Comparison of ENCODE assay signal across 8 mouse cellular contexts in the genomic region with DNA sequence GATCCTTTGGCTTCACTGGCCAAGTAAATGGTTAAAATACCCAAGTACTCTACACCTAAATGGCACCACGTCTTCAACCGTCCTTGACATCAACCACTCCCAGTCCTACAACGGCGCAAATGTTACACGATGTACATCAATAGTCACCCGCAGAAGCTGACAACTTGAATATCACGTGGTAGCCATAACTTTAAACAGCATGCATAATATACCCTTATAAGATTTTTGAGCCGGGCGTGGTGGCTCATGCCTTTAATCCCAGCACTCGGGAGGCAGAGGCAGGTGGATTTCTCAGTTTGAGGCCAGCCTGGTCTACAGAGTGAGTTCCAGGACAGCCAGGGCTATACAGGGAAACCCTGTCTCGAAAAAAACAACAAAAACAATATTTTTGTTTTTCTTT. TPM values are rescaled to one million over a fixed set of nuclear protein-coding genes. Genes with fewer than 3 reads are reported as not detected.
DNase-seq lines count a peak whose midpoint lies in the region; ATAC-seq and TF ChIP-seq lines count a peak whose summit lies in the region.
"Not testable (repeated sequence)": the region's sequence is repeated elsewhere in the genome, so short reads cannot be mapped to it uniquely, and the experiment has no call there.

No protein-coding gene starts in this region.

- not testable (repeated sequence) for TF ChIP-seq CTCF in CH12.LX (conservative IDR thresholded peaks at IDR 0.05 in 1 of 2, IDR thresholded peaks at IDR 0.05 in 1 of 2; ENCODE audit: low read depth in 2 of 2, low read length in 2 of 2); forebrain, postnatal 0 days (IDR thresholded peaks at IDR 0.05; ENCODE audit: low read depth); liver, embryonic 14.5 days (IDR thresholded peaks at IDR 0.05; ENCODE audit: low read depth); spleen, adult 2 months (IDR thresholded peaks at IDR 0.05; ENCODE audit: extremely low read depth, insufficient read depth, insufficient read length, insufficient replicate concordance)

- not testable (repeated sequence) for ATAC-seq in embryonic facial prominence, embryonic 11.5 days (replicated peaks; ENCODE audit: insufficient number of reproducible peaks, low FRiP score, low TSS enrichment, low read depth); forebrain, postnatal 0 days; hindbrain, embryonic 12.5 days (ENCODE audit: low FRiP score); midbrain, embryonic 12.5 days (ENCODE audit: low FRiP score, low read depth)
- 0 out of 2 replicates have a peak, but pooled peaks have one; percentile 7 for ATAC-seq in kidney, embryonic 16.5 days (ENCODE audit: low FRiP score, low TSS enrichment)
- ATAC-seq in liver, embryonic 14.5 days (ENCODE audit: insufficient read depth): peak; percentile 7

- in situ Hi-C loops in CH12.LX (cut with MboI; ENCODE audit: low pct_ligation_motif_present, low pct_unique_long_range_greater_than_20kb, low sequenced_read_pairs): not testable (repeated sequence)

- H3K4me3 ChIP-seq in CH12.LX (replicated peaks in 1 of 3; ENCODE audit: low read depth in 2 of 3, low read length in 2 of 3, poor library complexity in 1 of 3): peak overlapping the region; percentile 53 to 95 (median 88)
- peak overlapping the region; percentile 81 for H3K4me3 ChIP-seq in embryonic facial prominence, embryonic 11.5 days (ENCODE audit: low read depth, low read length)
- H3K4me3 ChIP-seq in forebrain, postnatal 0 days (ENCODE audit: low read depth, low read length): peak overlapping the region; percentile 52
- H3K4me3 ChIP-seq in hindbrain, embryonic 12.5 days: peak overlapping the region; percentile 63
- H3K4me3 ChIP-seq in kidney, embryonic 16.5 days (ENCODE audit: low read length): peak overlapping the region; percentile 84
- peak overlapping the region; percentile 93 to 96 for H3K4me3 ChIP-seq in liver, embryonic 14.5 days (ENCODE audit: insufficient read depth in 1 of 2, low read depth in 2 of 2, low read length in 2 of 2)
- peak overlapping the region; percentile 69 for H3K4me3 ChIP-seq in midbrain, embryonic 12.5 days
- peak overlapping the region; percentile 89; the same call in 1 of the 2 replicates for H3K4me3 ChIP-seq in spleen, adult 2 months (ENCODE audit: extremely low read depth, insufficient read depth, insufficient read length)

- TF ChIP-seq POLR2A in CH12.LX (IDR thresholded peaks at IDR 0.05; ENCODE audit: low read depth, low read length); spleen, adult 2 months (IDR thresholded peaks at IDR 0.05; ENCODE audit: low read depth, low read length): not testable (repeated sequence)

- H3K79me2 ChIP-seq in CH12.LX (replicated peaks; ENCODE audit: control insufficient read depth, extremely low read depth, insufficient read depth, poor library complexity, severe bottlenecking): not testable (repeated sequence)

- peak overlapping the region; percentile 75 for H3K4me2 ChIP-seq in CH12.LX (ENCODE audit: insufficient read depth, low read depth, poor library complexity, severe bottlenecking)
- H3K4me2 ChIP-seq in embryonic facial prominence, embryonic 11.5 days (ENCODE audit: low read depth, low read length): peak overlapping the region; percentile 95
- peak overlapping the region; percentile 87 for H3K4me2 ChIP-seq in forebrain, postnatal 0 days (ENCODE audit: low read depth)
- peak overlapping the region; percentile 95 for H3K4me2 ChIP-seq in hindbrain, embryonic 12.5 days (replicated peaks)
- peak overlapping the region; percentile 90 for H3K4me2 ChIP-seq in kidney, embryonic 16.5 days (replicated peaks; ENCODE audit: low read depth, low read length)
- peak overlapping the region; percentile 97 for H3K4me2 ChIP-seq in liver, embryonic 14.5 days (ENCODE audit: low read depth)
- H3K4me2 ChIP-seq in midbrain, embryonic 12.5 days (replicated peaks): peak overlapping the region; percentile 95

- WGBS in embryonic facial prominence, embryonic 11.5 days: 80% methylated on average over 11 of the region's 11 CpGs
- WGBS in forebrain, postnatal 0 days: 78% methylated on average over 11 of the region's 11 CpGs
- 81% methylated on average over 11 of the region's 11 CpGs for WGBS in hindbrain, embryonic 12.5 days
- WGBS in kidney, embryonic 16.5 days: 74% methylated on average over 11 of the region's 11 CpGs
- WGBS in liver, embryonic 14.5 days (ENCODE audit: insufficient replicate concordance): 38% methylated on average over 11 of the region's 11 CpGs
- WGBS in midbrain, embryonic 12.5 days: 83% methylated on average over 11 of the region's 11 CpGs
- 50% methylated on average over 11 of the region's 11 CpGs for WGBS in spleen, adult 2 months

- H3K4me1 ChIP-seq in CH12.LX (ENCODE audit: control insufficient read depth in 1 of 2, insufficient read depth in 2 of 2): peaks cover 6 to 26% of the 10 kb centered on the region in 2 experiments
- not testable (repeated sequence) for H3K4me1 ChIP-seq in embryonic facial prominence, embryonic 11.5 days (ENCODE audit: control insufficient read depth, insufficient read depth, low read length); forebrain, postnatal 0 days (ENCODE audit: insufficient read depth); spleen, adult 2 months (ENCODE audit: control insufficient read depth, insufficient read depth, insufficient read length)
- peaks cover 10% of the 10 kb centered on the region for H3K4me1 ChIP-seq in hindbrain, embryonic 12.5 days
- peaks cover 15% of the 10 kb centered on the region for H3K4me1 ChIP-seq in kidney, embryonic 16.5 days (ENCODE audit: insufficient read depth, low read length)
- peaks cover 19 to 28% of the 10 kb centered on the region in 2 experiments for H3K4me1 ChIP-seq in liver, embryonic 14.5 days (replicated peaks; ENCODE audit: control insufficient read depth in 2 of 2, insufficient read depth in 2 of 2, low read length in 1 of 2)
- H3K4me1 ChIP-seq in midbrain, embryonic 12.5 days: peaks cover 15% of the 10 kb centered on the region

- peaks cover 28 to 63% of the 10 kb centered on the region in 2 experiments for H3K36me3 ChIP-seq in CH12.LX (replicated peaks in 1 of 2; ENCODE audit: control insufficient read depth in 1 of 2, insufficient read depth in 1 of 2, low read length in 1 of 2)
- not testable (repeated sequence) for H3K36me3 ChIP-seq in embryonic facial prominence, embryonic 11.5 days (replicated peaks; ENCODE audit: control insufficient read depth, insufficient read depth, low read depth, low read length)
- peaks cover 26% of the 10 kb centered on the region for H3K36me3 ChIP-seq in forebrain, postnatal 0 days (ENCODE audit: insufficient read depth)
- H3K36me3 ChIP-seq in hindbrain, embryonic 12.5 days: peaks cover 24% of the 10 kb centered on the region
- peaks cover 30% of the 10 kb centered on the region for H3K36me3 ChIP-seq in kidney, embryonic 16.5 days (ENCODE audit: insufficient read depth, low read length)
- peaks cover 79% of the 10 kb centered on the region for H3K36me3 ChIP-seq in liver, embryonic 14.5 days (replicated peaks; ENCODE audit: control insufficient read depth, insufficient read depth, low read depth)
- peaks cover 40% of the 10 kb centered on the region for H3K36me3 ChIP-seq in midbrain, embryonic 12.5 days
- peaks cover 17% of the 10 kb centered on the region for H3K36me3 ChIP-seq in spleen, adult 2 months (ENCODE audit: control insufficient read depth, insufficient read depth, low read length)

- peak overlapping the region; percentile 89 for H3K9ac ChIP-seq in CH12.LX (ENCODE audit: insufficient read depth, low read depth)
- H3K9ac ChIP-seq in embryonic facial prominence, embryonic 11.5 days (replicated peaks; ENCODE audit: low read length): peak overlapping the region; percentile 67
- H3K9ac ChIP-seq in forebrain, postnatal 0 days: peak overlapping the region; percentile 64; the same call in 1 of the 2 replicates
- not testable (repeated sequence) for H3K9ac ChIP-seq in hindbrain, embryonic 12.5 days
- H3K9ac ChIP-seq in kidney, embryonic 16.5 days (replicated peaks; ENCODE audit: low read length): peak overlapping the region; percentile 85; the same call in 1 of the 2 replicates
- H3K9ac ChIP-seq in liver, embryonic 14.5 days (replicated peaks): peak overlapping the region; percentile 71
- H3K9ac ChIP-seq in midbrain, embryonic 12.5 days (replicated peaks): peak overlapping the region; percentile 68; the same call in 1 of the 2 replicates

- dilution Hi-C loops in CH12.LX (cut with MboI; ENCODE audit: extremely low pct_ligation_motif_present, extremely low pct_unique_long_range_greater_than_20kb, low sequenced_read_pairs): not testable (repeated sequence)

- not testable (repeated sequence) for H3K27me3 ChIP-seq in CH12.LX (replicated peaks); embryonic facial prominence, embryonic 11.5 days (ENCODE audit: control insufficient read depth, insufficient read depth, low read length); forebrain, postnatal 0 days (ENCODE audit: insufficient read depth, low read length); hindbrain, embryonic 12.5 days; kidney, embryonic 16.5 days (ENCODE audit: insufficient read depth, low read length); liver, embryonic 14.5 days (ENCODE audit: control insufficient read depth, insufficient read depth, low read length); midbrain, embryonic 12.5 days; spleen, adult 2 months (ENCODE audit: control insufficient read depth, insufficient read depth, low read length)

- peak overlapping the region; percentile 79 for H3K27ac ChIP-seq in CH12.LX (ENCODE audit: insufficient read depth, low read depth)
- not testable (repeated sequence) for H3K27ac ChIP-seq in embryonic facial prominence, embryonic 11.5 days (replicated peaks; ENCODE audit: low read depth, low read length); forebrain, postnatal 0 days (ENCODE audit: low read depth, low read length); midbrain, embryonic 12.5 days (replicated peaks)
- peak overlapping the region; percentile 12; the same call in 1 of the 2 replicates for H3K27ac ChIP-seq in hindbrain, embryonic 12.5 days
- H3K27ac ChIP-seq in kidney, embryonic 16.5 days (ENCODE audit: low read length): peak overlapping the region; percentile 54
- peak overlapping the region; percentile 80 for H3K27ac ChIP-seq in liver, embryonic 14.5 days
- H3K27ac ChIP-seq in spleen, adult 2 months (ENCODE audit: insufficient read depth, low read length): peak overlapping the region; percentile 74

- H3K9me3 ChIP-seq in CH12.LX (replicated peaks; ENCODE audit: low read length); embryonic facial prominence, embryonic 11.5 days (replicated peaks; ENCODE audit: control insufficient read depth, low read length); forebrain, postnatal 0 days (ENCODE audit: low read length); hindbrain, embryonic 12.5 days (replicated peaks); kidney, embryonic 16.5 days (ENCODE audit: low read length); liver, embryonic 14.5 days (ENCODE audit: control insufficient read depth, low read length); midbrain, embryonic 12.5 days: not testable (repeated sequence)

- TF ChIP-seq EP300 in CH12.LX (IDR thresholded peaks at IDR 0.05; ENCODE audit: low read length); liver, embryonic 14.5 days (IDR thresholded peaks at IDR 0.05; ENCODE audit: low read depth): not testable (repeated sequence)

- not testable (repeated sequence) for TF ChIP-seq RAD21 in CH12.LX (IDR thresholded peaks at IDR 0.05; ENCODE audit: low read depth, low read length)

- DNase-seq in CH12.LX (ENCODE audit: extremely low read depth); forebrain, postnatal 0 days; liver, embryonic 14.5 days (ENCODE audit: low read depth in 3 of 3, low spot score in 3 of 3); spleen, adult 2 months (ENCODE audit: low read depth in 1 of 2, low spot score in 2 of 2): not testable (repeated sequence)
- DNase-seq in embryonic facial prominence, embryonic 11.5 days (ENCODE audit: low spot score): peak; percentile 9

RNA-seq across cellular contexts. Expression of a gene that starts 0.7 kb away (rescaled TPM):
- total RNA-seq in CH12.LX (2012; rRNA removed) (8.3 and 9.6 TPM in 2 replicates), CH12.LX (2014; rRNA removed) (6.1 and 6.8 TPM in 2 replicates)
- polyA plus RNA-seq in CH12.LX (2012; ENCODE audit: insufficient read length, low read depth): 17.0 and 17.1 TPM in 2 replicates
- polyA plus RNA-seq in embryonic facial prominence, embryonic 11.5 days (2014; fragmentation: Nextera tagmentation; extraction: Ambion mirVana): 11.7 and 12.0 TPM in 2 replicates
- 4.8 and 8.3 TPM in 2 replicates for total RNA-seq in forebrain, postnatal 0 days (2014; rRNA removed)
- polyA plus RNA-seq in forebrain, postnatal 0 days (2015; fragmentation: Nextera tagmentation; extraction: Ambion mirVana): 7.8 TPM in 2 replicates
- polyA plus RNA-seq in hindbrain, embryonic 12.5 days (2016; fragmentation: Nextera tagmentation; extraction: Ambion mirVana): 9.1 and 11.4 TPM in 2 replicates
- 13.1 and 14.9 TPM in 2 replicates for polyA plus RNA-seq in kidney, embryonic 16.5 days (2015; fragmentation: Nextera tagmentation; extraction: Ambion mirVana)
- 210 and 211 TPM in 2 replicates for polyA plus RNA-seq in liver, embryonic 14.5 days (2012; rRNA removed)
- 201 and 216 TPM in 2 replicates for polyA plus RNA-seq in liver, embryonic 14.5 days (2014; fragmentation: Nextera tagmentation; extraction: Ambion mirVana)
- 6.8 and 7.6 TPM in 2 replicates for polyA plus RNA-seq in midbrain, embryonic 12.5 days (2016; fragmentation: Nextera tagmentation; extraction: Ambion mirVana)
- polyA plus RNA-seq in spleen, adult 2 months (2012; rRNA removed): 88.9 and 126 TPM in 2 replicates

RNA-seq across cellular contexts. Expression of a gene that starts 10.2 kb away (rescaled TPM):
- total RNA-seq in CH12.LX (2012; rRNA removed) (19.6 and 27.8 TPM in 2 replicates), CH12.LX (2014; rRNA removed) (14.7 and 16.1 TPM in 2 replicates)
- polyA plus RNA-seq in CH12.LX (2012; ENCODE audit: insufficient read length, low read depth): 10.6 and 11.1 TPM in 2 replicates
- polyA plus RNA-seq in embryonic facial prominence, embryonic 11.5 days (2014; fragmentation: Nextera tagmentation; extraction: Ambion mirVana): 7.6 and 9.9 TPM in 2 replicates
- total RNA-seq in forebrain, postnatal 0 days (2014; rRNA removed): 14.6 and 18.2 TPM in 2 replicates
- polyA plus RNA-seq in forebrain, postnatal 0 days (2015; fragmentation: Nextera tagmentation; extraction: Ambion mirVana): 12.1 and 12.8 TPM in 2 replicates
- polyA plus RNA-seq in hindbrain, embryonic 12.5 days (2016; fragmentation: Nextera tagmentation; extraction: Ambion mirVana): 7.9 and 11.0 TPM in 2 replicates
- polyA plus RNA-seq in kidney, embryonic 16.5 days (2015; fragmentation: Nextera tagmentation; extraction: Ambion mirVana): 12.3 and 15.5 TPM in 2 replicates
- polyA plus RNA-seq in liver, embryonic 14.5 days (2012; rRNA removed): 19.7 and 32.5 TPM in 2 replicates
- 12.0 and 13.2 TPM in 2 replicates for polyA plus RNA-seq in liver, embryonic 14.5 days (2014; fragmentation: Nextera tagmentation; extraction: Ambion mirVana)
- polyA plus RNA-seq in midbrain, embryonic 12.5 days (2016; fragmentation: Nextera tagmentation; extraction: Ambion mirVana): 11.0 and 11.7 TPM in 2 replicates
- polyA plus RNA-seq in spleen, adult 2 months (2012; rRNA removed): 18.9 and 19.4 TPM in 2 replicates

RNA-seq across cellular contexts. Expression of a gene that starts 41.1 kb away (rescaled TPM):
- total RNA-seq in CH12.LX (2012; rRNA removed): 67.3 and 70.9 TPM in 2 replicates
- 86.5 and 105 TPM in 2 replicates for total RNA-seq in CH12.LX (2014; rRNA removed)
- 108 and 125 TPM in 2 replicates for polyA plus RNA-seq in CH12.LX (2012; ENCODE audit: insufficient read length, low read depth)
- 72.0 and 72.5 TPM in 2 replicates for polyA plus RNA-seq in embryonic facial prominence, embryonic 11.5 days (2014; fragmentation: Nextera tagmentation; extraction: Ambion mirVana)
- 58.4 and 70.8 TPM in 2 replicates for total RNA-seq in forebrain, postnatal 0 days (2014; rRNA removed)
- 47.6 and 68.2 TPM in 2 replicates for polyA plus RNA-seq in forebrain, postnatal 0 days (2015; fragmentation: Nextera tagmentation; extraction: Ambion mirVana)
- 76.1 and 85.0 TPM in 2 replicates for polyA plus RNA-seq in hindbrain, embryonic 12.5 days (2016; fragmentation: Nextera tagmentation; extraction: Ambion mirVana)
- 62.6 and 63.3 TPM in 2 replicates for polyA plus RNA-seq in kidney, embryonic 16.5 days (2015; fragmentation: Nextera tagmentation; extraction: Ambion mirVana)
- 37.4 and 63.7 TPM in 2 replicates for polyA plus RNA-seq in liver, embryonic 14.5 days (2012; rRNA removed)
- 48.5 and 52.9 TPM in 2 replicates for polyA plus RNA-seq in liver, embryonic 14.5 days (2014; fragmentation: Nextera tagmentation; extraction: Ambion mirVana)
- 69.2 and 79.1 TPM in 2 replicates for polyA plus RNA-seq in midbrain, embryonic 12.5 days (2016; fragmentation: Nextera tagmentation; extraction: Ambion mirVana)
- 25.4 and 34.1 TPM in 2 replicates for polyA plus RNA-seq in spleen, adult 2 months (2012; rRNA removed)

RNA-seq across cellular contexts. Expression of a gene that starts 50.5 kb away (rescaled TPM):
- 9.1 and 13.0 TPM in 2 replicates for total RNA-seq in CH12.LX (2012; rRNA removed)
- 8.0 TPM in 2 replicates for total RNA-seq in CH12.LX (2014; rRNA removed)
- 23.1 and 27.1 TPM in 2 replicates for polyA plus RNA-seq in CH12.LX (2012; ENCODE audit: insufficient read length, low read depth)
- 8.1 and 8.2 TPM in 2 replicates for polyA plus RNA-seq in embryonic facial prominence, embryonic 11.5 days (2014; fragmentation: Nextera tagmentation; extraction: Ambion mirVana)
- 7.5 TPM in 2 replicates for total RNA-seq in forebrain, postnatal 0 days (2014; rRNA removed)
- 3.0 and 3.6 TPM in 2 replicates for polyA plus RNA-seq in forebrain, postnatal 0 days (2015; fragmentation: Nextera tagmentation; extraction: Ambion mirVana)
- 8.8 and 9.3 TPM in 2 replicates for polyA plus RNA-seq in hindbrain, embryonic 12.5 days (2016; fragmentation: Nextera tagmentation; extraction: Ambion mirVana)
- 11.8 and 13.9 TPM in 2 replicates for polyA plus RNA-seq in kidney, embryonic 16.5 days (2015; fragmentation: Nextera tagmentation; extraction: Ambion mirVana)
- 6.5 and 6.8 TPM in 2 replicates for polyA plus RNA-seq in liver, embryonic 14.5 days (2012; rRNA removed)
- 3.9 and 4.7 TPM in 2 replicates for polyA plus RNA-seq in liver, embryonic 14.5 days (2014; fragmentation: Nextera tagmentation; extraction: Ambion mirVana)
- polyA plus RNA-seq in midbrain, embryonic 12.5 days (2016; fragmentation: Nextera tagmentation; extraction: Ambion mirVana): 8.5 and 9.9 TPM in 2 replicates
- polyA plus RNA-seq in spleen, adult 2 months (2012; rRNA removed): 5.3 and 5.5 TPM in 2 replicates

RNA-seq across cellular contexts. Expression of a gene that starts 50.6 kb away (rescaled TPM):
- total RNA-seq in CH12.LX (2012; rRNA removed) (5.7 and 6.0 TPM in 2 replicates), CH12.LX (2014; rRNA removed) (5.5 and 6.5 TPM in 2 replicates)
- polyA plus RNA-seq in CH12.LX (2012; ENCODE audit: insufficient read length, low read depth): 7.8 and 9.2 TPM in 2 replicates
- polyA plus RNA-seq in embryonic facial prominence, embryonic 11.5 days (2014; fragmentation: Nextera tagmentation; extraction: Ambion mirVana): 3.0 and 3.7 TPM in 2 replicates
- total RNA-seq in forebrain, postnatal 0 days (2014; rRNA removed): 2.8 and 3.3 TPM in 2 replicates
- 1.3 and 2.3 TPM in 2 replicates for polyA plus RNA-seq in forebrain, postnatal 0 days (2015; fragmentation: Nextera tagmentation; extraction: Ambion mirVana)
- 2.6 and 2.7 TPM in 2 replicates for polyA plus RNA-seq in hindbrain, embryonic 12.5 days (2016; fragmentation: Nextera tagmentation; extraction: Ambion mirVana)
- 3.8 and 4.3 TPM in 2 replicates for polyA plus RNA-seq in kidney, embryonic 16.5 days (2015; fragmentation: Nextera tagmentation; extraction: Ambion mirVana)
- polyA plus RNA-seq in liver, embryonic 14.5 days (2012; rRNA removed): 3.3 and 4.1 TPM in 2 replicates
- polyA plus RNA-seq in liver, embryonic 14.5 days (2014; fragmentation: Nextera tagmentation; extraction: Ambion mirVana): 1.2 and 1.4 TPM in 2 replicates
- 2.6 and 2.8 TPM in 2 replicates for polyA plus RNA-seq in midbrain, embryonic 12.5 days (2016; fragmentation: Nextera tagmentation; extraction: Ambion mirVana)
- polyA plus RNA-seq in spleen, adult 2 months (2012; rRNA removed): 2.2 and 2.4 TPM in 2 replicates
